Mouse (Mus musculus) testis, adult 2 months (tissue): ENCODE measurements at regions not wholly inside any gene's neighbourhood (a gene's known extent, or its start where the extent isn't known, plus 50 kb on each side); places are given as distances from the start of the nearest gene placed in this dataset.

Experiments
- H3K27ac ChIP-seq: fragments of 200-500 bp; 2 replicates; pipeline ENCODE4 v1.5.1; 2012; ENCODE audit warnings: low read depth, low read length; ENCODE audit not compliant: control insufficient read depth, insufficient read depth
- H3K27me3 ChIP-seq: fragments of 200-500 bp; 2 replicates; pipeline ENCODE4 v1.6.1; 2012; ENCODE audit warnings: mild to moderate bottlenecking, low read length, moderate library complexity; ENCODE audit not compliant: control insufficient read depth, insufficient read depth
- H3K36me3 ChIP-seq: fragments of 200-500 bp; 2 replicates; pipeline ENCODE4 v1.6.1; 2012; ENCODE audit warnings: mild to moderate bottlenecking, low read length; ENCODE audit not compliant: control insufficient read depth, insufficient read depth
- H3K4me1 ChIP-seq: fragments of 200-500 bp; 2 replicates; pipeline ENCODE4 v1.6.1; 2012; ENCODE audit warnings: low read length; ENCODE audit not compliant: control insufficient read depth, insufficient read depth
- H3K4me3 ChIP-seq: fragments of 200-500 bp; 2 replicates; pipeline ENCODE4 v1.5.1; 2012; ENCODE audit warnings: low read depth, mild to moderate bottlenecking, low read length, moderate library complexity, mixed read lengths; ENCODE audit not compliant: control insufficient read depth
- CTCF ChIP-seq: fragments of 200-500 bp; IDR thresholded peaks from 2 replicates; pipeline ENCODE4 v1.5.1; 2012; ENCODE audit warnings: low read depth, mild to moderate bottlenecking, inconsistent platforms, low read length, moderate library complexity; ENCODE audit not compliant: control insufficient read depth, insufficient read depth, insufficient replicate concordance
- POLR2A ChIP-seq: fragments of 200-500 bp; IDR thresholded peaks from 2 replicates; pipeline ENCODE4 v1.6.1; 2012; ENCODE audit warnings: low read depth, mild to moderate bottlenecking, inconsistent platforms, low read length, moderate library complexity; ENCODE audit not compliant: control insufficient read depth

- TF ChIP-seq CTCF, result no peak
- no peak for TF ChIP-seq POLR2A
- Histone ChIP-seq H3K36me3 (no peaks in the 10 kb centered on the region), H3K4me3 (peak overlapping the region; percentile 57), H3K4me1 (peaks cover 24% of the 10 kb centered on the region), H3K27ac (peak overlapping the region; percentile 77), H3K27me3 (no peaks in the 10 kb centered on the region)
Measured at GRCm38 (mm10) chr8:33987091-33987754, 124.3 kb downstream of the Gm10131 start.

DNA sequence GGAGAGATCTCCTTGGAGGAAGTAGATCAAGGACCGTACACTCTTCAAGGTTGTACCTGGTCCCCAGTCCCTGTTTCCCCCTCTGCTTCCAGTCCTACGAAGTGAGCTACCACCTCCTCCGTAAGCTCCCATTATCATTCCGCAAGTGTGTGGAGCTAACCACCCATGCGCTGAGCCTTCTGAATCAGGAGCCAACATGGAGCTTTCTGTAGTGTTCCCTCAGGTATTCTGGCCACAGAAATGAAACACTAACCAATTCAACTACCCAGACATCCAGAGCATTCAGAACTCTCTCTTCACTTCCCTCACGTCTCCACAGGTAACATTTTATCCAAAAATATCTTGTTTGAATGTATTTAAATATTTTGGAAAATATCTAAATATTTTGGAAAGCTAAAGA lies 124.9 kb downstream of the Gm10131 start:
- peaks cover 18% of the 10 kb centered on the region for H3K4me1 ChIP-seq
- H3K27me3 ChIP-seq, result no peaks in the 10 kb centered on the region
- no peaks in the 10 kb centered on the region for H3K36me3 ChIP-seq
- no peak overlapping the region for H3K27ac ChIP-seq
- no peak overlapping the region for H3K4me3 ChIP-seq
- TF ChIP-seq POLR2A (no peak), CTCF (no peak)

DNA sequence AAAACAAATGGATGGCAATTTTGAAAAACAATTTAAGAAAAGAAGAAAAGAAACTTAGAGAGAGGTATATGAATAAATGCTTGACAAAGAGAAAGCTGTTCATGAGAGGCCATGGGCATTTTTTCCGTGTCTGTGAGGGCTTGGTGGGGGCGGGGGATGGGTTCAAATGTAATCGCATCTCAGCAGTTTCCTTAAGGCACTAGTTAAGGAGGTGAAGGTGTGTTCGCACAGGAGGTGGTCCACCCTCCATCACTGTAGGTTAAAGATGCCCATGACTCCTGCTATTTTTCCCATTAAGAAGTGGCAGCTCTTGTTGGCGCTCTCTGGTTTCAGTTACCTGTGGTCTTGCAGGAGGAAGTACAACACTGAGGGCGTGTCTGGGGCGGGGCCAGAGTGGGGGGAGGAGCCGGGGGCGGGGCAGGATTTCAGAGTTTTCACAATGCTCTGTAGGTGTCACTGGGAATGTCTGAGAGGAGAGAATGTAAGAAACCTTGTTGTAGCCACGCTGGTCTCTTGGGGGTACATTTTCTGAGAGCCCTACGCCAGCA lies 126.0 kb downstream of the Gm10131 start:
- TF ChIP-seq POLR2A (no peak), CTCF (no peak)
- peak overlapping the region; percentile 15; the same call in 1 of the 2 replicates for H3K4me3 ChIP-seq
- H3K36me3 ChIP-seq, result no peaks in the 10 kb centered on the region
- no peaks in the 10 kb centered on the region for H3K27me3 ChIP-seq
- H3K27ac ChIP-seq, result no peak overlapping the region
- peaks cover 14% of the 10 kb centered on the region for H3K4me1 ChIP-seq

GRCm38 (mm10) chr8:33981629-33982028 lies 129.9 kb downstream of the Gm10131 start:
- TF ChIP-seq POLR2A (no peak), CTCF (peak; percentile 25; the same call in 1 of the 2 replicates)
- Histone ChIP-seq H3K4me3 (no peak overlapping the region), H3K27ac (no peak overlapping the region), H3K4me1 (peaks cover 13% of the 10 kb centered on the region), H3K27me3 (no peaks in the 10 kb centered on the region), H3K36me3 (no peaks in the 10 kb centered on the region)

- H3K4me3 ChIP-seq, result no peak overlapping the region
- H3K36me3 ChIP-seq, result no peaks in the 10 kb centered on the region
- peaks cover 13% of the 10 kb centered on the region for H3K4me1 ChIP-seq
- no peaks in the 10 kb centered on the region for H3K27me3 ChIP-seq
- H3K27ac ChIP-seq, result no peak overlapping the region
- TF ChIP-seq POLR2A (no peak), CTCF (no peak)
Measured at GRCm38 (mm10) chr8:33980999-33981398, 130.5 kb downstream of the Gm10131 start.
